Mouse (Mus musculus) midbrain, embryonic 14.5 days (tissue): ENCODE results near the gene Fshb. TPM values are rescaled to one million over a fixed set of nuclear protein-coding genes. Genes with fewer than 3 reads are reported as not detected.
A peak's percentile ranks its signal among the peaks of the same experiment; 100 is the strongest.

Experiments
- ATAC-seq: fragments of 200-750 bp; cut with Nextera tagmentation; 2 replicates; pipeline ENCODE4 v1.8.0; 2017; ENCODE audit warnings: moderate number of reproducible peaks, moderate library complexity; ENCODE audit not compliant: low FRiP score, low TSS enrichment
- DNase-seq: peaks from one replicate; pipeline ENCODE4 v3.0.0-alpha.2; 2015
- H3K27ac ChIP-seq: fragments of 300-500 bp; sonication (generic); replicated peaks from 2 replicates; pipeline ENCODE4 v1.5.1; 2014; ENCODE audit warnings: mild to moderate bottlenecking, low read depth, low read length, moderate library complexity
- H3K27me3 ChIP-seq: fragments of 300-500 bp; sonication (generic); 2 replicates; pipeline ENCODE4 v1.6.1; 2014; ENCODE audit warnings: low read length, control low read depth, mixed read lengths; ENCODE audit not compliant: control insufficient read depth, insufficient read depth
- H3K36me3 ChIP-seq: fragments of 300-500 bp; sonication (generic); 2 replicates; pipeline ENCODE4 v1.6.1; 2014; ENCODE audit warnings: low read length, control low read depth; ENCODE audit not compliant: control insufficient read depth, insufficient read depth
- H3K4me1 ChIP-seq: fragments of 300-500 bp; sonication (generic); 2 replicates; pipeline ENCODE4 v1.6.1; 2014; ENCODE audit warnings: mild to moderate bottlenecking, antibody characterized with exemption, low read length, control low read depth; ENCODE audit not compliant: control insufficient read depth, insufficient read depth
- H3K4me2 ChIP-seq: fragments of 300-500 bp; sonication (generic); 2 replicates; pipeline ENCODE4 v1.6.1; 2014; ENCODE audit warnings: mild to moderate bottlenecking, low read length, moderate library complexity
- H3K4me3 ChIP-seq: fragments of 300-500 bp; sonication (generic); replicated peaks from 2 replicates; pipeline ENCODE4 v1.5.1; 2014; ENCODE audit warnings: low read depth, low read length
- H3K9ac ChIP-seq: fragments of 300-500 bp; sonication (generic); replicated peaks from 2 replicates; pipeline ENCODE4 v1.6.1; 2014; ENCODE audit warnings: mild to moderate bottlenecking, low read length, moderate library complexity
- H3K9me3 ChIP-seq: fragments of 300-500 bp; sonication (generic); 2 replicates; pipeline ENCODE4 v1.6.1; 2016; ENCODE audit warnings: low read length, control low read depth, mixed read lengths; ENCODE audit not compliant: control insufficient read depth
- WGBS: fragments of 180-500 bp; shearing (Covaris S2); extraction: QIAGEN DNeasy Blood & Tissue Kit; methylation state at CpG from one replicate; pipeline ENCODE4 v1.1.7; 2014; 5-methylcytosine and 5-hydroxymethylcytosine counted together
- polyA plus RNA-seq: library from polyadenylated mRNA; unstranded; fragments of >200 nt; fragmentation: Nextera tagmentation; extraction: Ambion mirVana; gene quantifications from 2 replicates; pipeline ENCODE4 v1.2.1, GENCODE M21; 2014

Gene Fshb
- polyA plus RNA-seq, 1 experiment from 2014 or later: not detected

DNA sequence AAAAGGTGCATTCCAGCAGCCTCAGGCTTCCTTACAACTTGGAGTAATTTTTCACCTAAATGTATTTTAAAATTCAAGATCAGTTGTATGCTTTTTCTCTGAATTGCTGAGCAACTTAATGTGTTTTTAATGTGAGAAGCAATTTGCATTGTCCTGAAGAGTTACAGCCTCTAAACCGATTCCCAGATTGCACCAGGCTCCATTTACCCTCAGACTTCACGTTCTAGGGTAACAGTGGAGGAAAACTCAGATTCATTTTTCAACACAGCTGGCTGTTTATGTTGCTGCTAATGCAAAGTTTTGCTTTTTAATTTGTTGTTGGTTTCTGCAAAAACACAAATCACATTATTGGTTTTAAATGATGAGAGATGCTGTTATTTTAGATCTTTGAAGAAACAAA, 40.1 kb downstream of the Fshb start:
- Histone ChIP-seq H3K27me3 (no peaks in the 10 kb centered on the region), H3K36me3 (no peaks in the 10 kb centered on the region), H3K4me2 (no peak overlapping the region), H3K4me1 (no peaks in the 10 kb centered on the region), H3K9me3 (no peaks in the 10 kb centered on the region), H3K27ac (no peak overlapping the region), H3K4me3 (no peak overlapping the region), H3K9ac (no peak overlapping the region)
- WGBS: 66% methylated on average over 2 of the region's 2 CpGs
- DNase-seq (peak; percentile 9), ATAC-seq (no peak)

DNA sequence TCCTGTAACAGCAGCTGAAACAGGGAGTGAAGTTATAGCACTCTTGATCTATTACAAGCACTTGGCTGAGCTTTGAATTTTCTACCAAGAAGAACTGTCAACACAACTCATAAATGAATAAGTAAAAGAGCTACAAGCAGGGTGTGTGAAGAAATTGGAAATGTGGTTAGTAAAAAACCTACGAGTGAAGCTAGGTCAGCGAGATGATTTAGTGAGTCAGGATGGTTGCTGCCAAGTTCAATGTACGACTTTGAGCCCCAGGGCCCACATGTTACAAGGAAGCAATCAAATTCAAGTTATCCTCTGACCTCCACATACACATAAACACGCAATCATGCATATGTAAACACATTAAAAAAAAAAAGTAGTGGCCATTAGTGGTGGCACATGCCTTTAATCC, 46.3 kb downstream of the Fshb start:
- 92% methylated on average over 4 of the region's 4 CpGs for WGBS

DNA sequence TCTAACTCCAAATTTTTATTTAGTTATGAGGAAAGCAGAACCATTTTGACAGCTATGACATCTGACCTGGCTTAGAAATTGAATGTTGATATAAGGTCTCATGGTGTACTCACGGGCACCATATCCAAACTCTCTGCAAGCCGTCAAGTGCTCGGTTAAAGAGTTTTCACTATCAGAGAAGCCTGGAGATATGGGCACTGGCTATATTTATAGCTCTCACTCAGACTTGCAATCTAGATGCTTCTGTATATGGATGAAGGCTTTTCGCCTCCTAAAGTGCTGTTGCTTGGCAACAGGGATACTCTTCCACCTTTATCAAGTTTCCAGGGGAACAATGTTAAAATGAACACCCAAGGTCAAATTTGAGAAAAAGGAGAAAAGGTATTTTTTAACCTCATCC, 47.1 kb downstream of the Fshb start:
- no peaks in the 10 kb centered on the region for H3K36me3 ChIP-seq
- WGBS: 91% methylated on average over 4 of the region's 4 CpGs
- no peak for DNase-seq
- no peak for ATAC-seq
- H3K27ac ChIP-seq: no peak overlapping the region
- H3K4me3 ChIP-seq: no peak overlapping the region
- no peak overlapping the region for H3K4me2 ChIP-seq
- no peaks in the 10 kb centered on the region for H3K27me3 ChIP-seq
- H3K4me1 ChIP-seq: no peaks in the 10 kb centered on the region
- H3K9ac ChIP-seq: no peak overlapping the region
- no peaks in the 10 kb centered on the region for H3K9me3 ChIP-seq

More for the DNA sequence above, 46.3 kb downstream of the Fshb start:
- Histone ChIP-seq H3K4me2 (no peak overlapping the region), H3K36me3 (no peaks in the 10 kb centered on the region), H3K4me3 (no peak overlapping the region), H3K4me1 (no peaks in the 10 kb centered on the region), H3K27me3 (no peaks in the 10 kb centered on the region), H3K9me3 (no peaks in the 10 kb centered on the region), H3K9ac (no peak overlapping the region), H3K27ac (no peak overlapping the region)
- DNase-seq (no peak), ATAC-seq (no peak)

DNA sequence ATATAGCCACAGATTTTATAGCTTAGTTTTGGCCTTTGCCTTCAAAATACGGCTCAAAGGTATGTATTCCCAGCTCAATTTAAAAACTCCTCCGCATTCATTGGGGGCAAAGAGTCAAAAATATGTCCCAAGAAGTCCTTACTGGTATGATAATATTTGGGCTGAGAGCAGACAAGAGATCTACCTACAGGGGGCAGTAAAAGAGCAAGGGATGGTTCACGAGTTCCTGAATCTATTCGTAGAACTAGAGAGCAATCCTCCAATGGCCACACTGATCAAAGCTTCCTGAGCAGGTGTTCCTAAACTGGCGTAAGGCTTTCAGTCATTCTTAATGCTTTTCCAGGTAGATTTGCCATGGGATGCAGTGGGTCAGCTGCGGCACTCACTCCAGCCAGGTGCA, 49.3 kb downstream of the Fshb start:
- Histone ChIP-seq H3K4me1 (no peaks in the 10 kb centered on the region), H3K36me3 (no peaks in the 10 kb centered on the region), H3K9ac (no peak overlapping the region), H3K4me2 (no peak overlapping the region), H3K9me3 (no peaks in the 10 kb centered on the region), H3K27ac (no peak overlapping the region), H3K27me3 (no peaks in the 10 kb centered on the region), H3K4me3 (no peak overlapping the region)
- WGBS: 76% methylated on average over 6 of the region's 6 CpGs
- DNase-seq (peak; percentile 27), ATAC-seq (no peak)

DNA sequence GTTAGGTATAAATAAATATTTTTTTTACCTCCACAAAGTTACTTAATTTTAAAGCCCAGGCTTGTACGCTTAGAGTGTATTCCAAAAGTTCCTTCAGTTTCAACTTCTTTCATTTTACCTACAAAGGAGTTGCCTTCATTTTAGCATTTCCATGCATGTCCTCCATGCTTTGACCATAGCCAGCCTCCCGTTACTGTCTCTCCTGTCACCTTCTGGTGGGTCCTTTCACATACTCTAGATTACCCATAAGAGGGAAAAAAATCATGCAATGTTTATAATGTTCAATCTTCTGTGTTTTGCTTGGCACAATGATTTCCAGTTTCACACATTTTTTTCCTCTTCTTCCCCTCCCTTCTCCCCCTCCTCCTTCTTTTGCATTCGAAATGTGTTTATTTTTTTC, 53.1 kb downstream of the Fshb start:
- 81% methylated on average over 3 of the region's 3 CpGs for WGBS
- no peak for ATAC-seq

More for the DNA sequence above, 53.1 kb downstream of the Fshb start:
- Histone ChIP-seq H3K27ac (no peak overlapping the region), H3K27me3 (no peaks in the 10 kb centered on the region), H3K4me2 (no peak overlapping the region), H3K4me3 (no peak overlapping the region), H3K9ac (no peak overlapping the region), H3K36me3 (no peaks in the 10 kb centered on the region), H3K4me1 (no peaks in the 10 kb centered on the region), H3K9me3 (no peaks in the 10 kb centered on the region)
- no peak for DNase-seq

Other genes with a start within 250 kb of the Fshb start
- 34.8 and 44.6 TPM in 2 replicates for gene Arl14ep, start 85.2 kb downstream of the Fshb start, polyA plus RNA-seq
- 5.2 and 5.7 TPM in 2 replicates for gene Kcna4, start 231.0 kb upstream of the Fshb start, polyA plus RNA-seq